Comparison of ENCODE assay signal across 8 mouse cellular contexts in genomic region chr7:104244287-104245181, GRCm38 (mm10). TPM values are rescaled to one million over a fixed set of nuclear protein-coding genes. Genes with fewer than 3 reads are reported as not detected.
DNase-seq lines count a peak whose midpoint lies in the region; ATAC-seq and TF ChIP-seq lines count a peak whose summit lies in the region.

Gene Trim34a, plus strand, starts transcription at chr7:104244457.

- no peak within 1 kb of the TSS for H3K27ac ChIP-seq in cerebellum, adult 2 months (ENCODE audit: insufficient read depth, low read length)
- no peak within 1 kb of the TSS for H3K27ac ChIP-seq in limb, embryonic 11.5 days (replicated peaks; ENCODE audit: low read depth, low read length)
- H3K27ac ChIP-seq in midbrain, embryonic 11.5 days (ENCODE audit: low read depth, low read length), result no peak within 1 kb of the TSS

- WGBS in cerebellum, adult 2 months, result 10% methylated on average over 13 of the region's 13 CpGs
- 9% methylated on average over 13 of the region's 13 CpGs for WGBS in limb, embryonic 11.5 days
- 12% methylated on average over 13 of the region's 13 CpGs for WGBS in midbrain, embryonic 11.5 days

- TF ChIP-seq POLR2A in cerebellum, adult 2 months (IDR thresholded peaks at IDR 0.05; ENCODE audit: borderline replicate concordance, insufficient read depth, low read length), result no peak

- no peaks in the 10 kb centered on the region for H3K27me3 ChIP-seq in cerebellum, adult 2 months (ENCODE audit: control insufficient read depth, insufficient read depth, low read length)
- H3K27me3 ChIP-seq in limb, embryonic 11.5 days (ENCODE audit: control insufficient read depth, insufficient read depth, low read length), result no peaks in the 10 kb centered on the region
- H3K27me3 ChIP-seq in midbrain, embryonic 11.5 days (ENCODE audit: control insufficient read depth, insufficient read depth, low read length), result no peaks in the 10 kb centered on the region

- TF ChIP-seq CTCF in cerebellum, adult 2 months (IDR thresholded peaks at IDR 0.05; ENCODE audit: borderline replicate concordance, insufficient read depth, low read depth, low read length), result no peak

- no peaks in the 10 kb centered on the region for H3K4me1 ChIP-seq in cerebellum, adult 2 months (ENCODE audit: control insufficient read depth, insufficient read depth, low read length)
- H3K4me1 ChIP-seq in limb, embryonic 11.5 days (ENCODE audit: control insufficient read depth, insufficient read depth, low read length), result no peaks in the 10 kb centered on the region
- no peaks in the 10 kb centered on the region for H3K4me1 ChIP-seq in midbrain, embryonic 11.5 days (ENCODE audit: control insufficient read depth, insufficient read depth, low read length)

- peak within 1 kb of the TSS; percentile 51 for H3K4me3 ChIP-seq in cerebellum, adult 2 months (replicated peaks; ENCODE audit: insufficient read depth, low read depth, low read length)
- H3K4me3 ChIP-seq in limb, embryonic 11.5 days (ENCODE audit: low read depth, low read length), result peak within 1 kb of the TSS; percentile 37
- peak within 1 kb of the TSS; percentile 17 for H3K4me3 ChIP-seq in midbrain, embryonic 11.5 days (ENCODE audit: low read depth, low read length)

- ATAC-seq in common myeloid progenitor, adult 5-6 weeks (replicated peaks; ENCODE audit: low read depth, poor library complexity, severe bottlenecking), result peak; percentile 97
- ATAC-seq in limb, embryonic 11.5 days (ENCODE audit: insufficient number of reproducible peaks, low FRiP score, low TSS enrichment, low read depth), result peak; percentile 74; the same call in 1 of the 2 replicates
- ATAC-seq in midbrain, embryonic 11.5 days (ENCODE audit: low FRiP score), result peak; percentile 68

- H3K9me3 ChIP-seq in limb, embryonic 11.5 days (ENCODE audit: control insufficient read depth, low read length), result no peaks in the 10 kb centered on the region
- no peaks in the 10 kb centered on the region for H3K9me3 ChIP-seq in midbrain, embryonic 11.5 days (ENCODE audit: control insufficient read depth, low read length)

- H3K4me2 ChIP-seq in limb, embryonic 11.5 days (ENCODE audit: low read depth, severe bottlenecking), result peak within 1 kb of the TSS; percentile 48
- peak within 1 kb of the TSS; percentile 34 for H3K4me2 ChIP-seq in midbrain, embryonic 11.5 days

- DNase-seq in cerebellum, adult 2 months, result peak in 1 of 2 experiments; percentile 2
- DNase-seq in cerebellum, postnatal 36 days, result no peak
- DNase-seq in gastrocnemius, postnatal 14 days, result peak; percentile 13
- peak; percentile 42 for DNase-seq in hindlimb bud, embryonic 11.5 days (ENCODE audit: extremely low spot score, low read depth, low spot score)
- DNase-seq in limb, embryonic 11.5 days (ENCODE audit: low spot score), result peak; percentile 43
- peak; percentile 86 for DNase-seq in midbrain, embryonic 11.5 days (ENCODE audit: low spot score, missing footprints)
- DNase-seq in spleen, adult 18-20 months, result peak; percentile 35 to 46

- intact Hi-C loops in gastrocnemius, postnatal 14 days (cut with DNase I; ENCODE audit: low total_unique reads), result no loop called here

- peak within 1 kb of the TSS; percentile 66 for H3K9ac ChIP-seq in limb, embryonic 11.5 days (ENCODE audit: low read length)
- H3K9ac ChIP-seq in midbrain, embryonic 11.5 days (ENCODE audit: low read length), result peak within 1 kb of the TSS; percentile 37; the same call in 1 of the 2 replicates

- no peaks in the 10 kb centered on the region for H3K36me3 ChIP-seq in limb, embryonic 11.5 days (ENCODE audit: control insufficient read depth, insufficient read depth, low read length)
- H3K36me3 ChIP-seq in midbrain, embryonic 11.5 days (ENCODE audit: control insufficient read depth, insufficient read depth, low read length), result no peaks in the 10 kb centered on the region

RNA-seq across cellular contexts. Expression of gene Trim34a, which starts in this region (rescaled TPM):
- 2.7 and 3.2 TPM in 2 replicates for polyA plus RNA-seq in cerebellum, adult 2 months (2012; rRNA removed)
- 23.9 and 26.9 TPM in 2 replicates for total RNA-seq in common myeloid progenitor, adult 5-6 weeks (2017)
- total RNA-seq in gastrocnemius, postnatal 14 days (2021), result 1 to 10 TPM; 1.1 to 1.4 TPM
- 0.64 and 1.4 TPM in 2 replicates for polyA plus RNA-seq in limb, embryonic 11.5 days (2014; fragmentation: Nextera tagmentation; extraction: Ambion mirVana)
- polyA plus RNA-seq in midbrain, embryonic 11.5 days (2014; fragmentation: Nextera tagmentation; extraction: Ambion mirVana), result 0.63 and 0.68 TPM in 2 replicates

Comparison
In these comparisons a context has a peak if more than half of its experiments do, and no peak if none do; other contexts are left out.
1. RNA of gene Trim34a (total RNA-seq): 23.9 to 26.9 TPM in common myeloid progenitor, adult 5-6 weeks; 1.1 to 1.4 TPM in gastrocnemius, postnatal 14 days; every median in the first group is over 10 times any median in the second.
2. Peak in DNase-seq, ATAC-seq, H3K4me3 ChIP-seq, H3K9ac ChIP-seq and H3K4me2 ChIP-seq in midbrain, embryonic 11.5 days; RNA of the gene not detected or under 1 TPM.
3. DNase-seq: peak in gastrocnemius, postnatal 14 days (single experiment), hindlimb bud, embryonic 11.5 days (single experiment), limb, embryonic 11.5 days (single experiment) and spleen, adult 18-20 months (2 of 2); none in cerebellum, postnatal 36 days (0 of 2).
4. Peak in every context shown above with its lines, with median percentiles within 50 percentile points of each other: H3K4me3 ChIP-seq and ATAC-seq.